Mouse (Mus musculus) olfactory bulb, adult 2 months (tissue): ENCODE results near the gene Sec1. TPM values are rescaled to one million over a fixed set of nuclear protein-coding genes. Genes with fewer than 3 reads are reported as not detected.
"Not testable (repeated sequence)": the region's sequence is repeated elsewhere in the genome, so short reads cannot be mapped to it uniquely, and the experiment has no call there.

Experiments
- H3K27ac ChIP-seq: fragments of 200-500 bp; 2 replicates; pipeline ENCODE4 v1.5.1; 2012; ENCODE audit warnings: low read depth, low read length; ENCODE audit not compliant: insufficient read depth
- H3K4me1 ChIP-seq: fragments of 200-500 bp; 2 replicates; pipeline ENCODE4 v1.6.1; 2012; ENCODE audit warnings: low read length; ENCODE audit not compliant: control insufficient read depth, insufficient read depth
- H3K4me3 ChIP-seq: fragments of 200-500 bp; 2 replicates; pipeline ENCODE4 v1.5.1; 2012; ENCODE audit warnings: mild to moderate bottlenecking, low read depth, low read length, moderate library complexity; ENCODE audit not compliant: insufficient read depth
- CTCF ChIP-seq: fragments of 200-500 bp; IDR thresholded peaks from 2 replicates; pipeline ENCODE4 v1.5.1; 2012; ENCODE audit warnings: low read depth, mild to moderate bottlenecking, low read length, moderate library complexity; ENCODE audit not compliant: insufficient read depth
- POLR2A ChIP-seq: fragments of 200-500 bp; IDR thresholded peaks from 2 replicates; pipeline ENCODE4 v1.6.1; 2012; ENCODE audit warnings: mild to moderate bottlenecking, low read depth, low read length, moderate library complexity; ENCODE audit not compliant: insufficient read depth
- WGBS: fragments of 180-500 bp; shearing (Covaris S2); methylation state at CpG from one replicate; pipeline ENCODE4 v1.1.7; 2018; 5-methylcytosine and 5-hydroxymethylcytosine counted together
- polyA plus RNA-seq: library from polyadenylated mRNA; stranded (reverse); fragments of >200 nt; gene quantifications from 2 replicates; pipeline ENCODE4 v1.2.4, GENCODE M21; 2012; ENCODE audit warnings: low replicate concordance; ENCODE audit not compliant: missing spikeins, insufficient read depth, insufficient read length

Gene Sec1
- polyA plus RNA-seq, 1 experiment = not detected

DNA sequence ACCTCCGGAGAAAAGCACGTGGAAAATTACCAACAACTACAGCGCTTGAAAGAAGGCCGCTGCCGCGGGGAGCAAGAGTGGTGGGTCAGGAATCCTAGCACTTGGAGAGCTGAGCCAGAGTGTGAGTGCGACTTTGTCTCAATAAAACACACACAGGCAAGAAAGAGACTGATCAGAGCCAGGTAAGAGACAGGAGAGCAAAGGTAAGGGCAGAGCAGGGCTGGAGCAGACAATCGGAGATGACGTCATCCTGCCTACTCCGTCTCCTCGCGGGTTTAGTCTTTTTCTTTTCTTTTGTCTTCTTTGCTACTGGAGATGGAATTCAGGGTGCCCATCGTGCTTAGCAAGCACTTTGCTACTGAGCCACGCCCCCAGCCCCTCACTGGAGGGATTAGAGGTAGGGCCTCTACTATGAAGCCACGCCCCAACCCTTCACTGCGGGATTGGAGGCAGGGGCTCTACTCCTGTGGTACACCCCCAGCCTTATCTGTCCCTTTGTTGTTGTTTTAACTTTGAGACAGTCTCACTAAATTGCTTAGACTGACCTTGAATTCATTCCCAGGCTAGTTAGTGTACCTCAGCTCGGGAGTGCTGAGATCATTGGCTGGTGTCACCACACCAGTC is 39.7 kb downstream of the Sec1 start:
- peak overlapping the region; percentile 3; the same call in 1 of the 2 replicates for H3K4me3 ChIP-seq
- 29% methylated on average over 17 of the region's 17 CpGs for WGBS
- H3K27ac ChIP-seq = no peak overlapping the region
- H3K4me1 ChIP-seq = peaks cover 8% of the 10 kb centered on the region
- TF ChIP-seq POLR2A = no peak

DNA sequence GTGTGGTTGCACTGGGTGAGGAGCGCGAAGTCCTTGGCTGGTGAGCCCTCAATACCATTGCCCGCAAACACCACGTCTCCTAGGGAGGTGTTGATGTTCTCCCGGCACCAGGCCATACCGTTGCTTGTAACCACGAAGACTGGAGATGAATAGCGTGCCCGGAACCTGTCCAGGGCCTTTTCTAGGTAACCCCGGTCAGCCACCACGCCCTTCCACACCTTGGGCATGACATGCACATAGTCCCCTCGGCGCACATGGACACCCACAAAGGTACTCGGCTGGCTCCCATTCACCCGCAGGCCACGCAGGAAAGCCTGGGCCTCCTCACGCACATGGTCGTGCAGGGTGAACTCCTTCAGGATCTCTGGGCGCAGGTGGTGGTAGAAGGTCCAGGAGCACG is 43.7 kb downstream of the Sec1 start:
- H3K4me3 ChIP-seq, H3K27ac ChIP-seq, H3K4me1 ChIP-seq: not testable (repeated sequence)
- WGBS = 95% methylated on average over 20 of the region's 20 CpGs

DNA sequence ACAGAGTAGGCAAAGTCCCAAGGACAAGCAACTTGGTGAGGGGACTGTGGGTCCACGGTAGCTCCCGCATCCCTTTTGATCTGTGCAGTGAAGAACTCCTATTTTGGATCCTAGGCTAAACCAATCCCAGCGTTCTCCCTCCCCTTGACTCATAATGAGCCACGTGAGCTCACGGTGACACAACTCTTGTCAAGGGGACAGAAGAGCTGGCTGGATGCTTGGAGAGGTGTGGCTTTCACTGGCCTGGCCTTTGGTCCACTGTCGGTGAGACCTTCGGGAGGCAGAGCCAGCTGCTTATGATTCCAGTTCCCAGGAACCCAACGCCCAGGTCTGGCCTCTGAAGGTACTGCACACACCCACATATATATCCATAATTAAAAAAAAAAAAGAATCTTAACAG is 44.9 kb downstream of the Sec1 start:
- Histone ChIP-seq H3K4me3 (no peak overlapping the region), H3K4me1 (peaks cover 8% of the 10 kb centered on the region), H3K27ac (no peak overlapping the region)
- 74% methylated on average over 8 of the region's 8 CpGs for WGBS
- TF ChIP-seq CTCF = no peak
- no peak for TF ChIP-seq POLR2A

DNA sequence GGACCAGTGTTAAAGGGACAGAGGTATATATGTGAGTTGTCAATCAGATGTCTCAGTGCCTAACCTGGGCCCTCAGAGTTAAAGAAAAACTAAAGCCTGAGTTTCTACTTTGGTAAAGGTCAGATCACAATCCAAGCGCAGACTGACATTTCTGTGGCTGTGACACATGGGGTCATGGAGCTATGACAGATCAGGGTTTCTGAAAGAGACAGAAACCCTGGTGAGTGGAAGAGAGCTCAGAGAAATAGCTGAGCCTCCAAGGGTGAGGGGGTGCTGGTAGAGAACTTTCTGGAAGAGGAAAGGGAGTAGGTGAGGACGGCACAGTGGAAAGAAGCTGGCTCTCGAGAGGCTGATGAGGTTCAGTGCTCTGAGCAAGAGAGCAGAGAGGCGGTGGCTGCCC is 47.5 kb downstream of the Sec1 start:
- TF ChIP-seq CTCF = no peak
- TF ChIP-seq POLR2A = no peak
- Histone ChIP-seq H3K27ac (no peak overlapping the region), H3K4me1 (peaks cover 25% of the 10 kb centered on the region), H3K4me3 (no peak overlapping the region)
- WGBS = 84% methylated on average over 4 of the region's 4 CpGs

DNA sequence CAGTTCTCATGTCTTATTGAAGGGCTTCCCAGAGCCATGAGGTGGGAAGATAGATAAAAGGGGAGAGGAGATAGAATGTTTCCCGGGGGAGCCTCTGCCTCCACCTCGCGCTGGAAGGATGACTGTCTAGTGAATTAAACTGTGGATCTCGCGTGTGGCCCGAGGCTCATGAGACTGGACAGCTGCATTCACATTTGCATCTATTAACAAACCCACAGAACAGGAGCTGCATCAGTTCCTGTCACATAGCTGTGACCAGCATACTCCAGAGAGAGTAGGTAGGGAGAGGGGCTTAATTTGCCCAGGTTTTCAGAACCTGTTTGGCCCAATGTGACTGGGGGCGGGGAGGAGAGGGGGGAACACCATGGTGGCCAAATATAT is 48.6 kb downstream of the Sec1 start:
- Histone ChIP-seq H3K27ac (no peak overlapping the region), H3K4me3 (no peak overlapping the region), H3K4me1 (peaks cover 25% of the 10 kb centered on the region)
- WGBS = 90% methylated on average over 7 of the region's 7 CpGs
- TF ChIP-seq POLR2A (no peak), CTCF (no peak)

DNA sequence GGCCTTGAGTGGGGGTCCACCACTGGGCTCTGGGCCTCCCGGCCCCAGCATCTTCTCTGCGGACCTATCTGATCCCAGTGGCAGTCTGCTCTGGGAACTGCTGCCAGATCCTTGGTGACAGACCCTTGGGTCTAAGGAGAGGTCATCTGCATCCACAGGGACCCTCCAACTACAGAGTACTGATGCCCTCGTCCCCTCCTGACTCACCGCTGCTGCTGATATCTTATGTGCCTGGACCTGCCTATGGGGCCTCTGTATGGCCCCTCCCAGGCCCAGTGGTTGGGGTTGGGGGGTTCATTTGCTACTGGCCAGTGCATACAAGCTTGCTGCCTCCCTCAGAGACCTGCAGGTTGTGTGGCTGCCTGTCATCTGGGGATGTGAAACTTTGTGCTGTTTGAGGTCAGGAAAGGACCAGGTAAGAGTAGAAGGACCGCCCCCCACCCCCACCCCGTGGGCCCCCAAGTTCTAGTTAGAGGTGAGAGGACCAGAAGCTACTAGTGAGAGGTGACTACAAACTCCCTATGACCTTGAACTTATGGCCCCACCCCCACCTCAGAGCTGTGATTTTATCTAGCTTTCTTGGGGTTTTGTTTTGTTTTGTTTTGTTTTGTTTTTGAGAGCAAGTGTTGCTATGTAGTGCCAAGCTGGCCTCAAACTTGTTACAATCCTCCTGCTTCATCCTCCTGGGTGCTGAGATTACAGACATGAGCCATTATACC is 49.2 kb downstream of the Sec1 start:
- Histone ChIP-seq H3K4me3 (peak overlapping the region; percentile 47), H3K4me1 (peaks cover 25% of the 10 kb centered on the region), H3K27ac (peak overlapping the region; percentile 57)
- 66% methylated on average over 6 of the region's 6 CpGs for WGBS
- TF ChIP-seq CTCF (no peak), POLR2A (no peak)

DNA sequence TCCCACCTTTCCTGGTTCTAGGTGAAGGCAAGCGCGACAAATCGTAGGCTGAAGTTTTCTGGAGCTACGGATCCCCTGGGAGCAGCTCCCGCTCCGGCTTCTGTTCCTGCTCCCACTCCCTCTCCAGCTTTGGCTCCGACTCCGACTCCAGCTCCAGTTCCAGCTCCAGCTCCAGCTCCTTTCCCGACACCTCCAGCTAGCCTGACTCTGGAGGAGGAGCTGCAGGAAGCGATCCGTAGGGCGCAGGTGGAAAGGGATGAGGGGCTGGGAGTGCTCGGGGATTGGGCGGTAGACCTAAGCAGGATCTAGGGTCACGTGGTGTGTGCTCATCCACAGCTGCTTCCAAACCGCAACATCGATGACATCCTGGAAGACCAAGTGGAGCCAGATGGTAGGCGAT is 50.0 kb downstream of the Sec1 start:
- Histone ChIP-seq H3K4me1 (peaks cover 25% of the 10 kb centered on the region), H3K27ac (peak overlapping the region; percentile 57), H3K4me3 (peak overlapping the region; percentile 47)
- TF ChIP-seq CTCF (no peak), POLR2A (no peak; the same call in 1 of the 2 replicates)
- WGBS = 5% methylated on average over 18 of the region's 18 CpGs

DNA sequence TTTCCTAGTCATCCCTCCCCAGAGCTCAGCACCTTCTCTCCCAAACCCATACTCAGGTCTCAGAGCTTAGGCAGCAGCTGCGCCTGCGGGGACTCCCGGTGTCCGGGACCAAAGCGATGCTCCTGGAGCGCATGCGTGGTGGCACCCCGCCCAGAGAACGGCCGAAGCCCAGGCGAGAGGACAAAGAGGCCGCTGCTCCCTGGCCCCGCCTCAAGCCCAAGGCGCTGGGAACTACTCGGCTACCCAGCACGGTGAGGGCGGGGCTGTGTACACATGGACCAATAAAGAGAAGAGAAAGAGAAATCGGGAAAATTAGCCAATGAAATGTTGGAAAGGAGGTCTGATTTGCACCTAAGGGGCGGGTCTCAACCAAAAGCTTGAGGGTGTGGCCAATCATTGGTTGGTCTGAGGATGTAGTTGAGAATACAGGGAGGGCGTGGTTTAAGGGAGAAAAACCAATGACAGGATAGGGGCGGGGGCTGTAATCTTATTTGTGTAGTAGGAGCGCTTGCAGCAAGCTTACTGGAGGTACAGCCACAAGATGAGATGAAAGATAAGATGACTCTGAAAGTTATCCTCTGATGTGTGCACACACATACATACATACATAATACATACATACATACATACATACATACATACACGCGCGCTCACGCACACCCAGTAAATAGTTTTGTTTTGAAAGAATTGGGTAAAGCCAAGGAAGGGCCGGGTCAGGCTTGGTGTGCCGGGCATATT is 50.6 kb downstream of the Sec1 start:
- peak overlapping the region; percentile 50 for H3K4me3 ChIP-seq
- peaks cover 25% of the 10 kb centered on the region for H3K4me1 ChIP-seq
- TF ChIP-seq POLR2A (peak; percentile 67), CTCF (no peak)
- 7% methylated on average over 28 of the region's 28 CpGs for WGBS
- H3K27ac ChIP-seq = peak overlapping the region; percentile 89

DNA sequence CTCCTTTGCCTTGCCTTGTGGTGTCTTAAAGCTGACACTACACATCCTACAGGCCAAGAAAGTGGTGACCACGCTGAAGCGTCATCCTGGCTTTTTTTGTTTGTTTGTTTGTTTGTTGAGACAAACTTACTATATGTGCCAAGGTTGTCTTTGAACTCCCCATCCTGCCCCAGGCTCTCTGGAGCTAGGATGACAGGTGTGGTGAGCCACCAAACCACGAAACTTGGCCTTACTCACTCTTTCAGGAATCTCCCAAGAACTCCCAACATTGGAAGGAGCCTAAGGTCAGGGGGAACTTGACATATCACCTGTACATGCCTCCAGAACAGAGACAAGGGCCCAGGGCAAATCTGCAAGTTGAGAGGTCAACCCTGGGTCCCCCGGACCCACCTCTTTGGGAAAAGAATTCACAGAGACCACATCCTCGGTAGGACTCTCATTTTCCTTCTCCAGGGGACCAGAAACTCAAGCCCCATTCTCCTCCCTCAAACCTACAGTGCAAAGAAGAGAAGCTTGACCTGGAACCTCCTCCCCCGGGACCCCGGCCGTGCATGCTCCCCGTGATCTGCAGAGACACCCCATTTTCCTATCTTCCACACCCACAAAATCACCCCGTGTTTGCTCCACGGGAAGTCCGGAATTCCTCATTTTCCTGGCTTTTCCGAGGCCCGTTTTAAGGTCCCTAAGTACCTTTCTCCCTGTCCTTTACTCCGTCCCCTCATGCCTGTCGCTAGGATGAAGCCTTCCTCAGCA is 51.5 kb downstream of the Sec1 start:
- Histone ChIP-seq H3K4me1 (peaks cover 30% of the 10 kb centered on the region), H3K27ac (peak overlapping the region; percentile 89), H3K4me3 (peak overlapping the region; percentile 50)
- no peak for TF ChIP-seq CTCF
- no peak for TF ChIP-seq POLR2A
- WGBS = 32% methylated on average over 16 of the region's 16 CpGs
